Mouse (Mus musculus) B cell, adult 2 months (primary cell): ENCODE measurements at regions not wholly inside any gene's neighbourhood (a gene's known extent, or its start where the extent isn't known, plus 50 kb on each side); places are given as distances from the start of the nearest gene placed in this dataset.

Experiments
- DNase-seq, 2 experiments: peaks; one replicate each; pipeline ENCODE4 v3.0.0; 2022

DNA sequence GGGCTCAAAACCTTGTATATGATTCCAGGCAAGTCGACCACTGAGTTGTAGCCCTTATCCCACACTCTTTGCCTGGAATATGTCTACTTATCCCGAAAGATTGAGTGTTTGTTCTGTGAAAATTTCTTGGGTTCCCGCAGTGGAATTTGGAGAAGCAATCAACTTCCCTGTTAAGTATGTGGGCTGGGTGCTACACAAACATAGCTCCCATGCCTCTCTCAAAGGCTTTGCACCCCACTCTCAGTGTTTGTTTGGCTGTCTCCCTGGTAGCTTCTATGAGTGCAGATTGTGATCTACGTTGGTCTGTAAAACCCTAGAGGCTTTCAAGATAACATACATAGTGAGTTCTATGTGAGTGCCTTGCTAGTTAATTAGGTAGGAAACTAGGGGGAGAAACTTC is 1184.2 kb downstream of the 4930447A16Rik start:
- no peak for DNase-seq
